Mouse (Mus musculus) 416B (cell line): ENCODE results near the gene Sec61b.
A peak's percentile ranks its signal among the peaks of the same experiment; 100 is the strongest.

ENCODE experiments used
- DNase-seq: peaks from one replicate; pipeline ENCODE4 v3.0.0; 2011; ENCODE audit warnings: low read depth

Sec61b gene

GRCm38 (mm10) chr4:47473968-47474729, at the start of gene Sec61b, which contains the start of gene Alg2:
Gene Sec61b, plus strand, starts transcription at chr4:47474658.
Gene Alg2, minus strand, starts transcription at chr4:47474333.
- peak; percentile 99 for DNase-seq

GRCm38 (mm10) chr4:47425247-47425830, 49.1 kb upstream of the Sec61b start:
- DNase-seq, result no peak

GRCm38 (mm10) chr4:47427606-47428005, 46.9 kb upstream of the Sec61b start:
- no peak for DNase-seq

GRCm38 (mm10) chr4:47430557-47430956, 43.9 kb upstream of the Sec61b start:
- DNase-seq, result peak; percentile 57

GRCm38 (mm10) chr4:47431081-47431480, 43.4 kb upstream of the Sec61b start:
- no peak for DNase-seq

- no peak for DNase-seq
Measured at GRCm38 (mm10) chr4:47432766-47433165, 41.7 kb upstream of the Sec61b start.

- no peak for DNase-seq
Measured at GRCm38 (mm10) chr4:47435131-47435530, 39.3 kb upstream of the Sec61b start.

GRCm38 (mm10) chr4:47435566-47436360, 38.7 kb upstream of the Sec61b start:
- no peak for DNase-seq

GRCm38 (mm10) chr4:47437365-47438340, 36.8 kb upstream of the Sec61b start:
- DNase-seq, result peak; percentile 77

- no peak for DNase-seq
Measured at GRCm38 (mm10) chr4:47438956-47439355, 35.5 kb upstream of the Sec61b start.

- no peak for DNase-seq
Measured at GRCm38 (mm10) chr4:47440951-47441350, 33.5 kb upstream of the Sec61b start.

GRCm38 (mm10) chr4:47448526-47448925, 25.9 kb upstream of the Sec61b start:
- no peak for DNase-seq

- DNase-seq, result no peak
Measured at GRCm38 (mm10) chr4:47449116-47449515, 25.3 kb upstream of the Sec61b start.

GRCm38 (mm10) chr4:47449586-47450522, 24.6 kb upstream of the Sec61b start:
- no peak for DNase-seq

- DNase-seq, result no peak
Measured at GRCm38 (mm10) chr4:47467196-47467595, 7.3 kb upstream of the Sec61b start.

- no peak for DNase-seq
Measured at GRCm38 (mm10) chr4:47473586-47473967, 881 bp upstream of the Sec61b start.

- DNase-seq, result peak; percentile 26
Measured at GRCm38 (mm10) chr4:47474730-47475643, 529 bp downstream of the Sec61b start.

- no peak for DNase-seq
Measured at GRCm38 (mm10) chr4:47477539-47477938, 3.1 kb downstream of the Sec61b start.

- DNase-seq, result no peak
Measured at GRCm38 (mm10) chr4:47480095-47480494, 5.6 kb downstream of the Sec61b start.
